Mouse (Mus musculus): Measurements from ENCODE around the gene Cmss1. TPM values are rescaled to one million over a fixed set of nuclear protein-coding genes. Genes with fewer than 3 reads are reported as not detected.

Cmss1 gene
- total RNA-seq, 2 experiments from 2014 or later: 16.6 to 18.9 TPM

Other genes starting within 250 kb of the Cmss1 start
- 1 to 10 TPM; 4.6 TPM for gene Col8a1, start 147.9 kb upstream of the Cmss1 start, total RNA-seq (2021)

All from gastrocnemius, postnatal 4 days (tissue).